ENCODE assay signal across 7 mouse cellular contexts in genomic region chr16:5884746-5885689, GRCm38 (mm10). TPM values are rescaled to one million over a fixed set of nuclear protein-coding genes. Genes with fewer than 3 reads are reported as not detected.
DNase-seq lines count a peak whose midpoint lies in the region; ATAC-seq and TF ChIP-seq lines count a peak whose summit lies in the region.

TSS of gene Rbfox1 (plus strand) at chr16:5885355.

- no peaks in the 10 kb centered on the region for H3K9me3 ChIP-seq in ES-E14 (ENCODE audit: control insufficient read depth, insufficient read depth, low read depth, low read length)
- H3K9me3 ChIP-seq in forebrain, embryonic 14.5 days (replicated peaks; ENCODE audit: control insufficient read depth, low read length) = no peaks in the 10 kb centered on the region
- no peaks in the 10 kb centered on the region for H3K9me3 ChIP-seq in heart, postnatal 0 days (replicated peaks; ENCODE audit: control insufficient read depth, low read length)

- in situ Hi-C loops in ES-E14 (cut with MboI; ENCODE audit: low sequenced_read_pairs in 2 of 2, unreplicated experiment in 2 of 2) = no loop called here

- no peak for TF ChIP-seq EP300 in heart, postnatal 0 days (IDR thresholded peaks at IDR 0.05; ENCODE audit: low read depth)

- peak within 1 kb of the TSS; percentile 73 for H3K4me2 ChIP-seq in forebrain, embryonic 14.5 days (ENCODE audit: low read length)
- peak within 1 kb of the TSS; percentile 67 for H3K4me2 ChIP-seq in heart, postnatal 0 days (ENCODE audit: low read depth, low read length)

- H3K9ac ChIP-seq in ES-E14 (ENCODE audit: insufficient read depth, low read depth, low read length, poor library complexity, severe bottlenecking) = no peak within 1 kb of the TSS
- H3K9ac ChIP-seq in forebrain, embryonic 14.5 days (ENCODE audit: low read length) = peak within 1 kb of the TSS; percentile 71
- no peak within 1 kb of the TSS for H3K9ac ChIP-seq in heart, postnatal 0 days (replicated peaks; ENCODE audit: low read depth, low read length)

- DNase-seq in ES-E14 (ENCODE audit: low read depth, low spot score) = no peak
- DNase-seq in forebrain, embryonic 14.5 days (ENCODE audit: low spot score) = peak; percentile 65
- no peak for DNase-seq in heart, postnatal 0 days (ENCODE audit: low spot score)
- DNase-seq in left cerebral cortex, adult 8-10 months (ENCODE audit: low spot score in 2 of 2) = peak; percentile 43 to 56
- peak; percentile 32 for DNase-seq in retina, embryonic 14.5 days (ENCODE audit: low spot score)

- peak within 1 kb of the TSS; percentile 44 to 56 for H3K4me3 ChIP-seq in ES-E14 (ENCODE audit: insufficient read depth in 1 of 2, low read depth in 1 of 2, low read length in 2 of 2, poor library complexity in 1 of 2, severe bottlenecking in 1 of 2)
- peak within 1 kb of the TSS; percentile 45 for H3K4me3 ChIP-seq in forebrain, embryonic 14.5 days (ENCODE audit: low read depth, low read length)
- peak within 1 kb of the TSS; percentile 44 for H3K4me3 ChIP-seq in heart, postnatal 0 days (ENCODE audit: low read depth, low read length)

- WGBS in forebrain, embryonic 14.5 days = under 1% methylated on average over 64 of the region's 69 CpGs
- WGBS in heart, postnatal 0 days = under 1% methylated on average over 69 of the region's 69 CpGs

- peaks cover 26% of the 10 kb centered on the region for H3K27me3 ChIP-seq in forebrain, embryonic 14.5 days (replicated peaks; ENCODE audit: control insufficient read depth, insufficient read depth, low read length)
- peaks cover 23% of the 10 kb centered on the region for H3K27me3 ChIP-seq in heart, postnatal 0 days (ENCODE audit: control insufficient read depth, insufficient read depth, low read length)

- no peaks in the 10 kb centered on the region for H3K36me3 ChIP-seq in ES-E14 (ENCODE audit: control insufficient read depth, insufficient read depth, low read length, poor library complexity, severe bottlenecking)
- H3K36me3 ChIP-seq in forebrain, embryonic 14.5 days (ENCODE audit: control insufficient read depth, insufficient read depth, low read length) = no peaks in the 10 kb centered on the region
- H3K36me3 ChIP-seq in heart, postnatal 0 days (replicated peaks; ENCODE audit: control insufficient read depth, insufficient read depth, low read length) = no peaks in the 10 kb centered on the region

- no peak within 1 kb of the TSS for H3K27ac ChIP-seq in ES-E14 (ENCODE audit: insufficient read depth, low read depth, low read length, poor library complexity, severe bottlenecking)
- no peak within 1 kb of the TSS for H3K27ac ChIP-seq in forebrain, embryonic 14.5 days (ENCODE audit: low read depth, low read length)
- no peak within 1 kb of the TSS for H3K27ac ChIP-seq in heart, postnatal 0 days (ENCODE audit: low read depth)

- no peaks in the 10 kb centered on the region for H3K4me1 ChIP-seq in ES-E14 (ENCODE audit: control insufficient read depth in 2 of 2, insufficient read depth in 2 of 2, low read length in 2 of 2, poor library complexity in 1 of 2)
- no peaks in the 10 kb centered on the region for H3K4me1 ChIP-seq in forebrain, embryonic 14.5 days (ENCODE audit: control insufficient read depth, insufficient read depth, low read length)
- no peaks in the 10 kb centered on the region for H3K4me1 ChIP-seq in heart, postnatal 0 days (ENCODE audit: control insufficient read depth, insufficient read depth)

- ATAC-seq in cerebellum, adult (ENCODE audit: insufficient number of reproducible peaks, low FRiP score, low TSS enrichment) = peak; percentile 49; the same call in 1 of the 2 replicates
- peak; percentile 68 for ATAC-seq in forebrain, embryonic 14.5 days
- peak; percentile 55 for ATAC-seq in heart, postnatal 0 days (ENCODE audit: insufficient read depth, low read depth)
- no peak for ATAC-seq in erythroblast, adult 5-6 weeks (replicated peaks; ENCODE audit: low FRiP score, poor library complexity, severe bottlenecking)

- no peak for TF ChIP-seq CTCF in heart, postnatal 0 days (IDR thresholded peaks at IDR 0.05; ENCODE audit: low read depth)

TF ChIP-seq in ES-E14, 5 proteins besides CTCF, POLR2A, EP300 and RAD21:
- TF ChIP-seq ZC3H11A (IDR thresholded peaks at IDR 0.05; ENCODE audit: borderline replicate concordance, low read depth, low read length) = no peak
- TF ChIP-seq MAFK (IDR thresholded peaks at IDR 0.05; ENCODE audit: insufficient read depth, low read depth, low read length) = no peak
- TF ChIP-seq HCFC1 (IDR thresholded peaks at IDR 0.05; ENCODE audit: borderline replicate concordance, insufficient read depth, low read length) = no peak
- no peak for TF ChIP-seq CHD2 (IDR thresholded peaks at IDR 0.05; ENCODE audit: low read depth, low read length)
- no peak for TF ChIP-seq ZNF384 (IDR thresholded peaks at IDR 0.05; ENCODE audit: low read depth, low read length)

RNA-seq across cellular contexts. Expression of gene Rbfox1, which starts in this region (rescaled TPM):
- total RNA-seq in ES-E14 (2012; rRNA removed) = 0.16 and 0.18 TPM in 2 replicates
- 75.8 and 118 TPM in 2 replicates for polyA plus RNA-seq in forebrain, embryonic 14.5 days (2014; fragmentation: Nextera tagmentation; extraction: Ambion mirVana)
- 6.0 and 20.2 TPM in 2 replicates for total RNA-seq in heart, postnatal 0 days (2014; rRNA removed; ENCODE audit: low replicate concordance)
- polyA plus RNA-seq in heart, postnatal 0 days (2015; fragmentation: Nextera tagmentation; extraction: Ambion mirVana) = 14.3 and 15.3 TPM in 2 replicates
- total RNA-seq in left cerebral cortex, adult 8-10 months (2022) = 100 to 1,000 TPM; 293 to 314 (median 299) TPM
- not detected in 2 replicates for total RNA-seq in erythroblast, adult 5-6 weeks (2015; ENCODE audit: low replicate concordance)
- total RNA-seq in erythroblast, adult 5-6 weeks (2017; ENCODE audit: low replicate concordance) = not detected in 2 replicates

Comparison
In these comparisons a context has a peak if more than half of its experiments do, and no peak if none do; other contexts are left out.
1. RNA of gene Rbfox1 (total RNA-seq): 293 to 314 TPM in left cerebral cortex, adult 8-10 months; 6.0 to 20.2 TPM in heart, postnatal 0 days, 0.16 to 0.18 TPM in ES-E14 and not detected in erythroblast, adult 5-6 weeks; every median in the first group is over 10 times any median in the second.
2. DNase-seq: peak in forebrain, embryonic 14.5 days (single experiment), left cerebral cortex, adult 8-10 months (2 of 2) and retina, embryonic 14.5 days (single experiment); none in ES-E14 (single experiment) and heart, postnatal 0 days (single experiment).
3. Peak in every context shown above with its lines, with median percentiles within 50 percentile points of each other: H3K4me3 ChIP-seq.